20 mouse cellular contexts compared by ENCODE assay signal in genomic region chr16:87729469-87729868, GRCm38 (mm10). TPM values are rescaled to one million over a fixed set of nuclear protein-coding genes. Genes with fewer than 3 reads are reported as not detected.
A peak's percentile ranks its signal among the peaks of the same experiment; 100 is the strongest.
DNase-seq lines count a peak whose midpoint lies in the region; ATAC-seq and TF ChIP-seq lines count a peak whose summit lies in the region.
"Had no signal": no experiment of that assay in that cellular context is flagged by ENCODE, and none has a peak within 500 bp of the region (broad histone marks: within the 10 kb centered on the region; RNA-seq: fewer than 3 reads in every experiment).

No protein-coding gene starts in this region.

- WGBS in heart, embryonic 13.5 days = 61% methylated on average over 20 of the region's 20 CpGs
- 58% methylated on average over 20 of the region's 20 CpGs for WGBS in heart, postnatal 0 days

- no peak overlapping the region for H3K4me3 ChIP-seq in heart, embryonic 13.5 days
- no peak overlapping the region for H3K4me3 ChIP-seq in heart, postnatal 0 days (ENCODE audit: low read depth, low read length)
- peak overlapping the region; percentile 51 for H3K4me3 ChIP-seq in E14TG2a.4 (replicated peaks; ENCODE audit: low read length)
- H3K4me3 ChIP-seq: embryonic facial prominence, embryonic 10.5 days; forebrain, embryonic 13.5 days; hindbrain, embryonic 13.5 days had no signal

- intact Hi-C loops in heart, postnatal 25 days (cut with DNase I) = no loop called here

- no peaks in the 10 kb centered on the region for H3K9me3 ChIP-seq in heart, embryonic 13.5 days
- no peaks in the 10 kb centered on the region for H3K9me3 ChIP-seq in heart, postnatal 0 days (replicated peaks; ENCODE audit: control insufficient read depth, low read length)
- H3K9me3 ChIP-seq in E14TG2a.4 (ENCODE audit: low read length) = no peaks in the 10 kb centered on the region
- H3K9me3 ChIP-seq: embryonic facial prominence, embryonic 10.5 days; forebrain, embryonic 13.5 days; G1E; hindbrain, embryonic 13.5 days had no signal

- peaks cover 59% of the 10 kb centered on the region for H3K36me3 ChIP-seq in heart, embryonic 13.5 days
- peaks cover 46% of the 10 kb centered on the region for H3K36me3 ChIP-seq in heart, postnatal 0 days (replicated peaks; ENCODE audit: control insufficient read depth, insufficient read depth, low read length)
- H3K36me3 ChIP-seq in E14TG2a.4 (ENCODE audit: insufficient read depth, low read length) = peaks cover 34% of the 10 kb centered on the region

- H3K4me1 ChIP-seq in heart, embryonic 13.5 days = peaks cover 37% of the 10 kb centered on the region
- H3K4me1 ChIP-seq in heart, postnatal 0 days (ENCODE audit: control insufficient read depth, insufficient read depth) = peaks cover 8% of the 10 kb centered on the region
- H3K4me1 ChIP-seq in E14TG2a.4 (replicated peaks; ENCODE audit: low read depth, low read length) = peaks cover 38% of the 10 kb centered on the region
- H3K4me1 ChIP-seq: embryonic facial prominence, embryonic 10.5 days; hindbrain, embryonic 13.5 days had no signal

- peak overlapping the region; percentile 39; the same call in 1 of the 2 replicates for H3K9ac ChIP-seq in heart, embryonic 13.5 days
- H3K9ac ChIP-seq in heart, postnatal 0 days (replicated peaks; ENCODE audit: low read depth, low read length) = no peak overlapping the region
- H3K9ac ChIP-seq: forebrain, embryonic 13.5 days; forebrain, postnatal 0 days; hindbrain, embryonic 13.5 days had no signal

- DNase-seq in heart, adult 9 months (ENCODE audit: low spot score in 2 of 2) = no peak
- peak; percentile 26 for DNase-seq in heart, postnatal 0 days (ENCODE audit: low spot score)
- no peak for DNase-seq in heart, postnatal 25 days (ENCODE audit: low spot score)
- DNase-seq in thymus, postnatal 10 days (ENCODE audit: low spot score in 2 of 2) = peak; percentile 44 to 48
- no peak for DNase-seq in adrenal gland, adult 8-10 months
- no peak for DNase-seq in cerebellum, adult 11 months
- DNase-seq: adrenal gland, postnatal 10 days; cerebellum, adult 18-20 months; cerebellum, adult 9-11 months; cerebellum, postnatal 36 days; forebrain, postnatal 0 days; gastrocnemius, postnatal 14 days; kidney, adult 11 months had no signal

- no peak for TF ChIP-seq EP300 in heart, postnatal 0 days (IDR thresholded peaks at IDR 0.05; ENCODE audit: low read depth)

- peak overlapping the region; percentile 40 for H3K4me2 ChIP-seq in heart, embryonic 13.5 days
- H3K4me2 ChIP-seq in heart, postnatal 0 days (ENCODE audit: low read depth, low read length) = peak overlapping the region; percentile 18; the same call in 1 of the 2 replicates
- H3K4me2 ChIP-seq: forebrain, embryonic 13.5 days; hindbrain, embryonic 13.5 days had no signal

- TF ChIP-seq CTCF in heart, postnatal 0 days (IDR thresholded peaks at IDR 0.05; ENCODE audit: low read depth) = no peak
- no peak for TF ChIP-seq CTCF in E14TG2a.4 (conservative IDR thresholded peaks at IDR 0.05; ENCODE audit: low read length)

- no peak for ATAC-seq in heart, embryonic 13.5 days (ENCODE audit: extremely low read depth, insufficient number of reproducible peaks, low FRiP score, low TSS enrichment)
- ATAC-seq in heart, postnatal 0 days (ENCODE audit: insufficient read depth, low read depth) = peak; percentile 45
- ATAC-seq: forebrain, embryonic 13.5 days; forebrain, postnatal 0 days; hindbrain, postnatal 0 days had no signal

- H3K27ac ChIP-seq in heart, embryonic 13.5 days (replicated peaks) = no peak overlapping the region
- H3K27ac ChIP-seq in heart, postnatal 0 days (ENCODE audit: low read depth) = peak overlapping the region; percentile 5; the same call in 1 of the 2 replicates
- H3K27ac ChIP-seq: embryonic facial prominence, embryonic 10.5 days; forebrain, embryonic 13.5 days; hindbrain, embryonic 13.5 days; hindbrain, postnatal 0 days had no signal

- H3K27me3 ChIP-seq in heart, embryonic 13.5 days (replicated peaks) = no peaks in the 10 kb centered on the region
- no peaks in the 10 kb centered on the region for H3K27me3 ChIP-seq in heart, postnatal 0 days (ENCODE audit: control insufficient read depth, insufficient read depth, low read length)
- no peaks in the 10 kb centered on the region for H3K27me3 ChIP-seq in E14TG2a.4 (ENCODE audit: insufficient read depth, low read length)
- H3K27me3 ChIP-seq: forebrain, embryonic 13.5 days; hindbrain, embryonic 13.5 days had no signal

RNA-seq across cellular contexts. Expression of gene Bach1, which starts 30.7 kb away (rescaled TPM):
- 9.2 and 9.5 TPM in 2 replicates for polyA plus RNA-seq in heart, embryonic 13.5 days (2015; fragmentation: Nextera tagmentation; extraction: Ambion mirVana)
- 19.2 and 27.0 TPM in 2 replicates for total RNA-seq in heart, postnatal 0 days (2014; rRNA removed; ENCODE audit: low replicate concordance)
- polyA plus RNA-seq in heart, postnatal 0 days (2015; fragmentation: Nextera tagmentation; extraction: Ambion mirVana) = 5.1 and 5.4 TPM in 2 replicates
- total RNA-seq in heart, postnatal 25 days (2021) = 10 to 100 TPM; 25.8 to 33.0 TPM
- total RNA-seq in adrenal gland, adult 8-10 months (2022) = 10 to 100 TPM; 17.6 to 32.1 (median 19.1) TPM

Comparison
In these comparisons a context has a peak if more than half of its experiments do, and no peak if none do; other contexts are left out.
1. DNase-seq: peak in heart, postnatal 0 days (single experiment) and thymus, postnatal 10 days (2 of 2); none in heart, adult 9 months (0 of 2), heart, postnatal 25 days (single experiment), adrenal gland, adult 8-10 months (single experiment) and cerebellum, adult 11 months (single experiment).